Mouse (Mus musculus) E14TG2a.4 (cell line): Measurements from ENCODE around the gene Slc37a2.

Source experiments
- CTCF ChIP-seq: conservative IDR thresholded peaks from 2 replicates; pipeline ENCODE4 v1.5.1; 2014; ENCODE audit warnings: low read length
- NANOG ChIP-seq: IDR thresholded peaks from 2 replicates; pipeline ENCODE4 v1.6.1; 2014; ENCODE audit warnings: borderline replicate concordance, low read length, mixed read lengths

DNA sequence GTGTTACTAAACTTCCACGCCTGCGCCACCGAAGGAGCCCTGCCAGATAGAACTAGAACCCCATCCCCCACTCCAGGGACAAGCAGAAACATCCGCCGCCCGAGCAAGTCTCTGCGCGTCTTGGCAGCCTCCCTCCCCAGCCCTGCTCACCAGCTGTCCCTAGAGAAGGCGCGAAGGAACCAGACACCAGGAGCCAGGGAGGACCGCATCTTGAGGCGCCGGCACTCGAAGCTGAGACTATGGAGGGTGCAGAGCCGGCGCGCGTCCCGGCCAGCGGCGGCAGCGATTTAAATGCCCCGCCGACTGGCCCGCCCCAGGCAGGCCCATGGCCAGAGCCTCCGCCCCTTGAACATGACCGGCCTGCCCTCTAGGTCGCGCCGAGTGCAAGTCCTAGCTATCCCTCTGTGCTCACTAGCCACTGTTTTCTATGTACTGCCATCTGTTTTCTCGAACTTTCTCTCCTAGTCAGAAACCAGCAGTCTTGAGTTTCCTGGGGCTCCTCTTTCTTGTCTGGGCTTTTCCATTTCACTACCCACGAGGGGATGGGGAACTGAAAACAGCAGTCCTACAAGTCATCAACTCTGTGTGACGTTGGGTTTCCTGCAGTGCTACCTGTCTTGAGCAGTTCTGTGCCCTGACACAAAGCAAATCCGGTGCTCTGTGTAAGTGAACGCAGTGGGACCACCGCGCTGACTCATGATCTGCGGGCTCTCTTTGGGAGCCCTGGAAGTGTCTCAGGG is at the start of gene Slc37a2:
- TF ChIP-seq CTCF (no peak), NANOG (no peak)
